Mouse (Mus musculus) ES-E14 (cell line): ENCODE results near the gene Disp3. TPM values are rescaled to one million over a fixed set of nuclear protein-coding genes. Genes with fewer than 3 reads are reported as not detected.

Source experiments
- DNase-seq: peaks from one replicate; pipeline ENCODE4 v3.0.0-alpha.2; 2013; ENCODE audit warnings: low read depth, low spot score
- H3K27ac ChIP-seq: 2 replicates; pipeline ENCODE4 v1.5.1; 2012; ENCODE audit warnings: low read depth, mild to moderate bottlenecking, low read length, moderate library complexity, mixed read lengths; ENCODE audit not compliant: poor library complexity, insufficient read depth, severe bottlenecking
- H3K36me3 ChIP-seq: 2 replicates; pipeline ENCODE4 v1.6.1; 2012; ENCODE audit warnings: mild to moderate bottlenecking, low read length, moderate library complexity, mixed read lengths; ENCODE audit not compliant: control insufficient read depth, poor library complexity, insufficient read depth, severe bottlenecking
- H3K4me1 ChIP-seq, 2 experiments: fragments of 150-350 bp in 1 of 2; sonication (generic) in 1 of 2; 2 replicates each; pipeline ENCODE4 v1.6.1; 2012; ENCODE audit warnings: low read length in 2 of 2, mild to moderate bottlenecking in 1 of 2, mixed read lengths in 1 of 2; ENCODE audit not compliant: control insufficient read depth in 2 of 2, insufficient read depth in 2 of 2, poor library complexity in 1 of 2
- H3K4me3 ChIP-seq, 2 experiments: fragments of 150-350 bp in 1 of 2; sonication (generic) in 1 of 2; 2 replicates each; pipeline ENCODE4 v1.5.1; 2012; ENCODE audit warnings: low read length in 2 of 2, low read depth in 1 of 2, mild to moderate bottlenecking in 1 of 2, mixed read lengths in 1 of 2; ENCODE audit not compliant: insufficient read depth in 1 of 2, poor library complexity in 1 of 2, severe bottlenecking in 1 of 2
- H3K9ac ChIP-seq: 2 replicates; pipeline ENCODE4 v1.6.1; 2012; ENCODE audit warnings: low read depth, mild to moderate bottlenecking, low read length, mixed read lengths; ENCODE audit not compliant: poor library complexity, insufficient read depth, severe bottlenecking
- H3K9me3 ChIP-seq: fragments of 150-350 bp; sonication (generic); 2 replicates; pipeline ENCODE4 v1.6.1; 2012; ENCODE audit warnings: low read depth, mild to moderate bottlenecking, low read length; ENCODE audit not compliant: control insufficient read depth, insufficient read depth
- CHD2 ChIP-seq: IDR thresholded peaks from 2 replicates; pipeline ENCODE4 v1.6.1; 2014; ENCODE audit warnings: mild to moderate bottlenecking, low read depth, low read length, inconsistent platforms
- HCFC1 ChIP-seq: IDR thresholded peaks from 2 replicates; pipeline ENCODE4 v1.6.1; 2012; ENCODE audit warnings: low read length, inconsistent platforms, borderline replicate concordance; ENCODE audit not compliant: insufficient read depth
- MAFK ChIP-seq: IDR thresholded peaks from 2 replicates; pipeline ENCODE4 v1.6.1; 2014; ENCODE audit warnings: mild to moderate bottlenecking, low read depth, low read length, inconsistent platforms; ENCODE audit not compliant: insufficient read depth
- ZC3H11A ChIP-seq: IDR thresholded peaks from 2 replicates; pipeline ENCODE4 v1.6.1; 2012; ENCODE audit warnings: low read depth, mild to moderate bottlenecking, inconsistent platforms, low read length, borderline replicate concordance
- ZNF384 ChIP-seq: IDR thresholded peaks from 2 replicates; pipeline ENCODE4 v1.6.1; 2012; ENCODE audit warnings: low read depth, low read length, inconsistent platforms
- in situ Hi-C, 2 experiments: fragments of 600-800 bp; cut with MboI; formaldehyde crosslinking; loops; one replicate each; pipeline ENCODE4 v1.15.1; 2025; ENCODE audit warnings: low sequenced_read_pairs in 2 of 2, inconsistent platforms in 1 of 2; ENCODE audit not compliant: unreplicated experiment in 2 of 2
- total RNA-seq: library from RNA; depleted of rRNA; stranded (reverse); fragments of 300-350 nt; gene quantifications from 2 replicates; pipeline ENCODE4 v1.2.3, GENCODE M21; 2012

Disp3 gene
- total RNA-seq, 1 experiment = 1.6 TPM

GRCm38 (mm10) chr4:148239474-148240130, 48.2 kb downstream of the Disp3 start:
- DNase-seq = no peak
- Histone ChIP-seq H3K27ac (no peak overlapping the region), H3K9me3 (no peaks in the 10 kb centered on the region), H3K4me1 (no peaks in the 10 kb centered on the region), H3K9ac (no peak overlapping the region), H3K4me3 (no peak overlapping the region), H3K36me3 (no peaks in the 10 kb centered on the region)
- no peak for TF ChIP-seq CHD2
- TF ChIP-seq ZC3H11A = no peak
- TF ChIP-seq ZNF384 = no peak
- in situ Hi-C loops = no loop called here

- no peak overlapping the region for H3K4me3 ChIP-seq
- no peak for DNase-seq
- in situ Hi-C loops = no loop called here
- no peaks in the 10 kb centered on the region for H3K9me3 ChIP-seq
- no peak overlapping the region for H3K27ac ChIP-seq
- H3K4me1 ChIP-seq = no peaks in the 10 kb centered on the region
- TF ChIP-seq ZNF384 = no peak
- no peak for TF ChIP-seq HCFC1
- no peak for TF ChIP-seq CHD2
- no peak for TF ChIP-seq ZC3H11A
- no peak for TF ChIP-seq MAFK
- no peaks in the 10 kb centered on the region for H3K36me3 ChIP-seq
- H3K9ac ChIP-seq = no peak overlapping the region
Observed at GRCm38 (mm10) chr4:148238919-148239318, 48.8 kb downstream of the Disp3 start.

- Histone ChIP-seq H3K4me3 (no peak overlapping the region), H3K4me1 (no peaks in the 10 kb centered on the region), H3K9me3 (no peaks in the 10 kb centered on the region), H3K27ac (no peak overlapping the region), H3K9ac (no peak overlapping the region), H3K36me3 (no peaks in the 10 kb centered on the region)
- TF ChIP-seq MAFK = no peak
- TF ChIP-seq CHD2 = no peak
- TF ChIP-seq ZNF384 = no peak
- no peak for TF ChIP-seq ZC3H11A
- TF ChIP-seq HCFC1 = no peak
- in situ Hi-C loops = no loop called here
- DNase-seq = no peak
Observed at GRCm38 (mm10) chr4:148238218-148238617, 49.5 kb downstream of the Disp3 start.

GRCm38 (mm10) chr4:148236664-148237063, 51.1 kb downstream of the Disp3 start:
- in situ Hi-C loops = no loop called here
- Histone ChIP-seq H3K9ac (no peak overlapping the region), H3K4me1 (no peaks in the 10 kb centered on the region), H3K36me3 (no peaks in the 10 kb centered on the region), H3K9me3 (no peaks in the 10 kb centered on the region), H3K27ac (no peak overlapping the region), H3K4me3 (no peak overlapping the region)
- DNase-seq = no peak
- TF ChIP-seq ZNF384 (no peak), ZC3H11A (no peak), MAFK (no peak), HCFC1 (no peak), CHD2 (no peak)

- no peak for DNase-seq
- no peak overlapping the region for H3K27ac ChIP-seq
- TF ChIP-seq HCFC1 (no peak), ZC3H11A (no peak), CHD2 (no peak), ZNF384 (no peak), MAFK (no peak)
- H3K9ac ChIP-seq = no peak overlapping the region
- H3K36me3 ChIP-seq = no peaks in the 10 kb centered on the region
- no peak overlapping the region for H3K4me3 ChIP-seq
- in situ Hi-C loops = no loop called here
- H3K9me3 ChIP-seq = no peaks in the 10 kb centered on the region
- H3K4me1 ChIP-seq = no peaks in the 10 kb centered on the region
Observed at GRCm38 (mm10) chr4:148233061-148233460, 54.7 kb downstream of the Disp3 start.
